Mouse (Mus musculus) thymus, adult 2 months (tissue): Measurements from ENCODE around the gene Eefsec. TPM values are rescaled to one million over a fixed set of nuclear protein-coding genes. Genes with fewer than 3 reads are reported as not detected.
A peak's percentile ranks its signal among the peaks of the same experiment; 100 is the strongest.

ENCODE experiments used
- DNase-seq: peaks from one replicate; pipeline ENCODE4 v3.0.0; 2021
- H3K27ac ChIP-seq: fragments of 200-500 bp; 2 replicates; pipeline ENCODE4 v1.5.1; 2012; ENCODE audit warnings: low read length, control low read depth; ENCODE audit not compliant: control insufficient read depth, insufficient read depth
- H3K27me3 ChIP-seq: fragments of 200-500 bp; 2 replicates; pipeline ENCODE4 v1.6.1; 2012; ENCODE audit warnings: mild to moderate bottlenecking, low read length, moderate library complexity, mixed read lengths; ENCODE audit not compliant: control insufficient read depth, insufficient read depth
- H3K36me3 ChIP-seq: fragments of 200-500 bp; 2 replicates; pipeline ENCODE4 v1.6.1; 2012; ENCODE audit warnings: mild to moderate bottlenecking, low read length, moderate library complexity; ENCODE audit not compliant: control insufficient read depth, insufficient read depth
- H3K4me1 ChIP-seq: fragments of 200-500 bp; replicated peaks from 2 replicates; pipeline ENCODE4 v1.6.1; 2012; ENCODE audit warnings: low read length; ENCODE audit not compliant: control insufficient read depth, insufficient read depth
- H3K4me3 ChIP-seq: fragments of 200-500 bp; 2 replicates; pipeline ENCODE4 v1.5.1; 2012; ENCODE audit warnings: mild to moderate bottlenecking, low read length, control low read depth, moderate library complexity; ENCODE audit not compliant: control insufficient read depth, insufficient read depth
- CTCF ChIP-seq: fragments of 200-500 bp; IDR thresholded peaks from 2 replicates; pipeline ENCODE4 v1.5.1; 2012; ENCODE audit warnings: mild to moderate bottlenecking, control low read depth, low read length, moderate library complexity, borderline replicate concordance; ENCODE audit not compliant: control insufficient read depth, poor library complexity, insufficient read depth; ENCODE audit errors: extremely low read depth
- POLR2A ChIP-seq: fragments of 200-500 bp; IDR thresholded peaks from 2 replicates; pipeline ENCODE4 v1.6.1; 2012; ENCODE audit warnings: mild to moderate bottlenecking, low read length, control low read depth, moderate library complexity; ENCODE audit not compliant: control insufficient read depth, poor library complexity, insufficient read depth; ENCODE audit errors: extremely low read depth
- WGBS: fragments of 180-500 bp; shearing (Covaris S2); methylation state at CpG from one replicate; pipeline ENCODE4 v1.1.7; 2018; 5-methylcytosine and 5-hydroxymethylcytosine counted together
- polyA plus RNA-seq: library from polyadenylated mRNA; depleted of rRNA; stranded (reverse); fragments of >200 nt; gene quantifications from 2 replicates; pipeline ENCODE4 v1.2.3, GENCODE M21; 2012

The Eefsec gene
- polyA plus RNA-seq, 1 experiment, result 79.5 TPM

GRCm38 (mm10) chr6:88447454-88447853 is 1.1 kb upstream of the Eefsec start:
- Histone ChIP-seq H3K27me3 (no peaks in the 10 kb centered on the region), H3K36me3 (no peaks in the 10 kb centered on the region), H3K4me1 (peaks cover 22% of the 10 kb centered on the region), H3K4me3 (no peak overlapping the region), H3K27ac (no peak overlapping the region)
- DNase-seq, result no peak
- 90% methylated on average over 4 of the region's 4 CpGs for WGBS
- TF ChIP-seq POLR2A (no peak), CTCF (no peak)

DNA sequence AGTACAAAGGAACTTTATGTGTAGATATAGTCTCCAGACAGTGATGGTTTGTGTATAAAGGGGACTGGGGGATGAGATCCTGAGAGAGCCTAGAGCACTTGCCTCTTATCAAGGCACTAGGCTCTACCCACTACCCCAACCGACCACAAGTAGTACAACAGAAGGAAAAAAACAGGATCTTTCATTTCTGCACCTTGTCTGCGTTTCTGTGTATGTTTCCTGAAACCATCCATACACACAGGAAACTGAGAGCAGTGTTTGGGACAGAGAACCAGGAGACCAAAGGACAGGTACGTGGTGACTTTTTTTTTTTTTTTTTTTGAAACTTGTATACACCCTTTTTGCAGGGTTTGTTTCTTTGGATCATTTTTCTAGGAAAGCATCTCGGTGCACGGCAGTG is 678 bp downstream of the Eefsec start:
- no peak for DNase-seq
- H3K27ac ChIP-seq, result no peak overlapping the region

DNA sequence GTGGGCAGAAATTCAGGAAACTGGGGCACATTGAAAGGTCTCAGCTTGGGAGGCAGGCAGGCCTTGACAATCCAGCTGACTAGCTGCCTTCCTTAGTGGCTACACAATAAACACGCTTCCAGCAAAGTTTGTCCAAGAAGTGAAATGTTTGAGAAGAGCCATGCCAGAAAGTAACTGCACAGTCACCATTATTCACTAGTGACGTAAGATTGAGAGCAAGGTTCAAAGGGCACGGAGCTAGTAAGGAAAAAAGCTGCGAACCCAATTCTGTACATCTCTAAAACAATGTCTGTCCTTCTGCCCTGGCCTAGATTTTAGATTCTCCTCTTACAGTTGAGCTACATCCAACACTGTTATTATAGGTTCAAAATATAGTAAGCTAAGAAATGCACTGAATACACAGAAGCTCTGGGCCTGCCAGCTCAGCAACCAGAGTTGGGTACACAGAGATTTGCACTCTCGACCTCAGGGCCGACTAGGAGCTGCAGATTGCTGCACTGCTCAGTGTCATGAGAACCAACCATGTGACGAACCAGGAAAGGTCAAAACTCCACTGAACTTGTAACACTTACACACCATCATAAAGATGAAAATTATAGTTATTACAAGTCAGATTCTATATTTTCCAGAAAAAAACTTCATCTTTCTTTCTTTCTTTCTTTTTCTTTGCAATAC is 2.1 kb downstream of the Eefsec start:
- TF ChIP-seq POLR2A (no peak), CTCF (no peak)
- Histone ChIP-seq H3K4me3 (no peak overlapping the region), H3K36me3 (no peaks in the 10 kb centered on the region), H3K4me1 (peaks cover 40% of the 10 kb centered on the region), H3K27ac (no peak overlapping the region), H3K27me3 (no peaks in the 10 kb centered on the region)
- WGBS, result 94% methylated on average over 7 of the region's 7 CpGs
- no peak for DNase-seq

More for the DNA sequence above, 678 bp downstream of the Eefsec start:
- TF ChIP-seq CTCF (no peak), POLR2A (no peak)
- Histone ChIP-seq H3K4me1 (peaks cover 33% of the 10 kb centered on the region), H3K27me3 (no peaks in the 10 kb centered on the region), H3K36me3 (no peaks in the 10 kb centered on the region), H3K4me3 (peak overlapping the region; percentile 81)
- WGBS, result 5% methylated on average over 5 of the region's 5 CpGs

- WGBS, result 81% methylated on average over 3 of the region's 3 CpGs
- DNase-seq, result no peak
- H3K27me3 ChIP-seq, result no peaks in the 10 kb centered on the region
- no peaks in the 10 kb centered on the region for H3K36me3 ChIP-seq
- TF ChIP-seq POLR2A, result no peak
- TF ChIP-seq CTCF, result no peak
- H3K27ac ChIP-seq, result peak overlapping the region; percentile 90
- H3K4me3 ChIP-seq, result no peak overlapping the region
- H3K4me1 ChIP-seq, result peaks cover 40% of the 10 kb centered on the region
These were observed 2.9 kb downstream of the Eefsec start for GRCm38 (mm10) chr6:88443446-88443845.

DNA sequence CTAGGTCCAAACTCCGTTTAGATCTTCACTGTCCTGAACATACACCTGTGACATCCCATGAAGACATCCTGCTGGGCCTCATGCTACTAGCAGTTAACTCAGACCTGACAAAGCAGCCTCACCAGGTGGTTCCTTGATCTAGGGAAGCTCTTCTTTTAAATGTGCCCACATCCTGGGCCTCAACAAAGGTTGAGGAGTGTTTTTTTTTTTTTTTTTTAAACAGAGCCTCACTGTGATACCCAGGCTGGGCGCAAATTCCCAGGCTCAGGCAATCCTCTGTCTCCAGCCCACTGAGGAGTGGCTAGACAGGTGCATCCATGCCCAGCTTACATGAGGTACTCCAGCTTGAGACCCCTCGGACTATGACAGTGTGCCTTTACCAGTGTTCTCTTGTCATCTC is 3.8 kb downstream of the Eefsec start:
- peak; percentile 54 for DNase-seq
- 7% methylated on average over 3 of the region's 3 CpGs for WGBS
- Histone ChIP-seq H3K4me3 (no peak overlapping the region), H3K4me1 (peaks cover 42% of the 10 kb centered on the region), H3K27me3 (no peaks in the 10 kb centered on the region), H3K36me3 (no peaks in the 10 kb centered on the region), H3K27ac (peak overlapping the region; percentile 90)
- TF ChIP-seq CTCF (no peak), POLR2A (no peak)

DNA sequence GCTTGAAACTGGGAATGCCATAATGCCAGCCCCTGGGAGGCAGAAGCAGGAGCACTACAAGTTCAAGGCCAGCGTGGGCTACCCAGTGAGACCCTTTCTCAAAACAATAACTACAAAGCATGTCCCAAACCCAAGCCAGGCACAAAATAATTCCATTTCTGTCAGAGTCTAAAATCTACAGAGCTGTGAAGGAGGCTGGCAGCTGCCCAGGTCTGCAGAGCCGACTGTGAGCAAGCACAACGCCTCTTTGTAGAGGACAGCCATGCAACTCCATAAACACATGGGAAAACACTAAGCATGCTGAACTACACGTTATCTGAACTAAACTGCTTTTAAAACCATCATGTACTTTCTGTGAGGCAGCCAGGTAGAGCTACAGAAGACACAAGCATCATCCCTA is 7.3 kb downstream of the Eefsec start:
- H3K36me3 ChIP-seq, result no peaks in the 10 kb centered on the region
- H3K4me3 ChIP-seq, result no peak overlapping the region
- TF ChIP-seq CTCF (no peak), POLR2A (no peak)
- no peaks in the 10 kb centered on the region for H3K27me3 ChIP-seq
- H3K4me1 ChIP-seq, result peaks cover 48% of the 10 kb centered on the region
- no peak for DNase-seq
- no peak overlapping the region for H3K27ac ChIP-seq
- WGBS, result 96% methylated on average over 4 of the region's 4 CpGs
